Mouse (Mus musculus): ENCODE data around the gene Xrn2.

- TF ChIP-seq MYOD1 (IDR thresholded peaks at IDR 0.05; ENCODE audit: control insufficient read depth, insufficient read length, low read depth) (no peak), CTCF (IDR thresholded peaks at IDR 0.05; ENCODE audit: control insufficient read depth, insufficient read depth, insufficient read length) (no peak), MAX (IDR thresholded peaks at IDR 0.05) (no peak), USF1 (IDR thresholded peaks at IDR 0.05; ENCODE audit: low read depth) (no peak), MYOG (IDR thresholded peaks at IDR 0.05; ENCODE audit: control insufficient read depth, extremely low read depth, insufficient read length) (no peak), CEBPB (IDR thresholded peaks at IDR 0.05; ENCODE audit: low read depth) (no peak)
Observed at GRCm38 (mm10) chr2:147085072-147085870, 72.5 kb downstream of the Xrn2 start, which contains the start of gene Nkx2-4.
